9 mouse cellular contexts compared by ENCODE assay signal in the genomic region with DNA sequence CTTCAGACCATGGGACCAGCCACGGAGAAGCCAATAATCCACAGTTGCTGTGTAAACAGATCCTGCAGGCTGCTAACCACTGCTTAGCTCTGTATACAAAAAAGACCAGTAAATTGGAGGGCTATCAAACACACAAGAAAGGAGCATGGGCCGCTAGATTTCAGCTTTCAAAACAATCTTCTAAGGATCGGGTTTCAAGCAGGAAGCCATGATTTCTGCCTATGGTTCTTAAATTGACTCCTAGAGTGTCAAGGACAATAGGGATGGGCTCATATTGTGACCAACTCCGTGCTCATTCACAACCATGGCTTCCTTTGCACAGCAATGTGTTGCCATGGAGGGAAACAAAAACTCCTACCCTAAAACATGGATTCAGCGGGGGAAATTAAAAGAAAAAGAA. TPM values are rescaled to one million over a fixed set of nuclear protein-coding genes. Genes with fewer than 3 reads are reported as not detected.
DNase-seq lines count a peak whose midpoint lies in the region; ATAC-seq lines count a peak whose summit lies in the region.
"Had no signal": no experiment of that assay in that cellular context is flagged by ENCODE, and none has a peak within 500 bp of the region (broad histone marks: within the 10 kb centered on the region; RNA-seq: fewer than 3 reads in every experiment).

No protein-coding gene starts in this region.

- H3K27ac ChIP-seq in lung, embryonic 15.5 days, result peak overlapping the region; percentile 32
- H3K27ac ChIP-seq in embryonic facial prominence, embryonic 15.5 days (replicated peaks), result no peak overlapping the region
- no peak overlapping the region for H3K27ac ChIP-seq in intestine, embryonic 16.5 days (ENCODE audit: low read length)
- peak overlapping the region; percentile 50; the same call in 1 of the 2 replicates for H3K27ac ChIP-seq in neural tube, embryonic 14.5 days (ENCODE audit: low read depth, low read length)

- H3K9ac ChIP-seq in lung, embryonic 15.5 days, result 0 out of 2 replicates have a peak overlapping the region, but pooled peaks have one; percentile 1
- H3K9ac ChIP-seq in embryonic facial prominence, embryonic 15.5 days, result no peak overlapping the region
- H3K9ac ChIP-seq in intestine, embryonic 16.5 days (ENCODE audit: low read depth, low read length), result no peak overlapping the region
- peak overlapping the region; percentile 100 for H3K9ac ChIP-seq in neural tube, embryonic 14.5 days (replicated peaks; ENCODE audit: low read depth, low read length)

- peak overlapping the region; percentile 84 for H3K4me3 ChIP-seq in lung, embryonic 15.5 days
- peak overlapping the region; percentile 83 for H3K4me3 ChIP-seq in embryonic facial prominence, embryonic 15.5 days (replicated peaks)
- peak overlapping the region; percentile 22 for H3K4me3 ChIP-seq in intestine, embryonic 16.5 days (ENCODE audit: low read length)
- H3K4me3 ChIP-seq in neural tube, embryonic 14.5 days (ENCODE audit: low read depth, low read length), result peak overlapping the region; percentile 98
- H3K4me3 ChIP-seq: erythroblast, embryonic 14.5 days had no signal

- H3K4me2 ChIP-seq in lung, embryonic 15.5 days, result peak overlapping the region; percentile 77
- peak overlapping the region; percentile 34; the same call in 1 of the 2 replicates for H3K4me2 ChIP-seq in embryonic facial prominence, embryonic 15.5 days (replicated peaks)
- peak overlapping the region; percentile 15; the same call in 1 of the 2 replicates for H3K4me2 ChIP-seq in intestine, embryonic 16.5 days (ENCODE audit: low read depth, low read length)
- peak overlapping the region; percentile 78 for H3K4me2 ChIP-seq in neural tube, embryonic 14.5 days (ENCODE audit: low read depth, low read length)

- no peaks in the 10 kb centered on the region for H3K9me3 ChIP-seq in lung, embryonic 15.5 days
- H3K9me3 ChIP-seq in embryonic facial prominence, embryonic 15.5 days (replicated peaks), result no peaks in the 10 kb centered on the region
- H3K9me3 ChIP-seq in intestine, embryonic 16.5 days (ENCODE audit: control insufficient read depth, low read length), result no peaks in the 10 kb centered on the region
- H3K9me3 ChIP-seq in neural tube, embryonic 14.5 days (ENCODE audit: control insufficient read depth, low read length), result no peaks in the 10 kb centered on the region

- ATAC-seq in lung, embryonic 15.5 days (ENCODE audit: borderline replicate concordance, extremely low read depth, low FRiP score, low TSS enrichment), result no peak
- no peak for ATAC-seq in embryonic facial prominence, embryonic 15.5 days (ENCODE audit: insufficient number of reproducible peaks, low FRiP score, low TSS enrichment, low read depth)
- no peak for ATAC-seq in intestine, embryonic 16.5 days
- no peak for ATAC-seq in neural tube, embryonic 14.5 days (ENCODE audit: low read depth)
- no peak for ATAC-seq in megakaryocyte-erythroid progenitor cell, adult 5-6 weeks (replicated peaks; ENCODE audit: low FRiP score, low TSS enrichment, poor library complexity, severe bottlenecking)

- peaks cover 2% of the 10 kb centered on the region; the same call in 1 of the 2 replicates for H3K36me3 ChIP-seq in lung, embryonic 15.5 days
- H3K36me3 ChIP-seq in embryonic facial prominence, embryonic 15.5 days, result no peaks in the 10 kb centered on the region
- H3K36me3 ChIP-seq in intestine, embryonic 16.5 days (ENCODE audit: control insufficient read depth, insufficient read depth, low read length), result no peaks in the 10 kb centered on the region
- no peaks in the 10 kb centered on the region for H3K36me3 ChIP-seq in neural tube, embryonic 14.5 days (ENCODE audit: control insufficient read depth, insufficient read depth, low read length)

- H3K27me3 ChIP-seq in lung, embryonic 15.5 days, result no peaks in the 10 kb centered on the region
- no peaks in the 10 kb centered on the region; the same call in 1 of the 2 replicates for H3K27me3 ChIP-seq in embryonic facial prominence, embryonic 15.5 days
- no peaks in the 10 kb centered on the region for H3K27me3 ChIP-seq in intestine, embryonic 16.5 days (replicated peaks; ENCODE audit: control insufficient read depth, insufficient read depth, low read length)
- no peaks in the 10 kb centered on the region for H3K27me3 ChIP-seq in neural tube, embryonic 14.5 days (ENCODE audit: control insufficient read depth, insufficient read depth, low read length)

- WGBS in lung, embryonic 15.5 days, result 13% methylated on average over 5 of the region's 5 CpGs
- WGBS in embryonic facial prominence, embryonic 15.5 days, result 30% methylated on average over 5 of the region's 5 CpGs
- WGBS in intestine, embryonic 16.5 days, result 19% methylated on average over 5 of the region's 5 CpGs
- WGBS in neural tube, embryonic 14.5 days, result 5% methylated on average over 5 of the region's 5 CpGs

- DNase-seq in lung, postnatal 14 days, result no peak
- no peak for DNase-seq in gastrocnemius, postnatal 36 days
- DNase-seq in left cerebral cortex, postnatal 10 days (ENCODE audit: extremely low spot score in 1 of 2, low spot score in 2 of 2), result no peak

- H3K4me1 ChIP-seq in lung, embryonic 15.5 days, result peaks cover 13% of the 10 kb centered on the region
- peaks cover 28% of the 10 kb centered on the region for H3K4me1 ChIP-seq in embryonic facial prominence, embryonic 15.5 days
- H3K4me1 ChIP-seq in intestine, embryonic 16.5 days (ENCODE audit: control insufficient read depth, insufficient read depth, low read length), result peaks cover 15% of the 10 kb centered on the region
- peaks cover 8% of the 10 kb centered on the region for H3K4me1 ChIP-seq in neural tube, embryonic 14.5 days (ENCODE audit: control insufficient read depth, insufficient read depth, low read length)

- intact Hi-C loops in gastrocnemius, postnatal 36 days (cut with DNase I), result loop anchor here (2.0 kb wide), 1 partner anchor 240 kb away; no protein-coding TSS in a partner anchor
- intact Hi-C loops in left cerebral cortex, postnatal 10 days (cut with DNase I), result no loop called here

RNA-seq across cellular contexts. Expression of a gene that starts 3.1 kb away (rescaled TPM):
- polyA plus RNA-seq in lung, embryonic 15.5 days (2015; fragmentation: Nextera tagmentation; extraction: Ambion mirVana), result 21.7 and 23.3 TPM in 2 replicates
- 11.2 and 12.4 TPM in 2 replicates for polyA plus RNA-seq in embryonic facial prominence, embryonic 15.5 days (2015; fragmentation: Nextera tagmentation; extraction: Ambion mirVana)
- polyA plus RNA-seq in intestine, embryonic 16.5 days (2015; fragmentation: Nextera tagmentation; extraction: Ambion mirVana), result 3.5 and 3.6 TPM in 2 replicates
- polyA plus RNA-seq in neural tube, embryonic 14.5 days (2014; fragmentation: Nextera tagmentation; extraction: Ambion mirVana), result 19.9 and 28.0 TPM in 2 replicates
- 1 to 10 TPM in 1 of 2 experiments, under 1 TPM in 1; 0.96 to 1.2 TPM for total RNA-seq in gastrocnemius, postnatal 36 days (2021)
- 10 to 100 TPM; 56.2 to 62.1 TPM for total RNA-seq in left cerebral cortex, postnatal 10 days (2021)
- total RNA-seq in megakaryocyte-erythroid progenitor cell, adult 5-6 weeks (2014; fragmentation: Nextera tagmentation), result 0.87 and 1.6 TPM in 2 replicates
- 3.2 and 5.9 TPM in 2 replicates for total RNA-seq in megakaryocyte-erythroid progenitor cell, adult 5-6 weeks (2017)

Comparison
In these comparisons a context has a peak if more than half of its experiments do, and no peak if none do; other contexts are left out.
1. H3K27ac ChIP-seq: peak in lung, embryonic 15.5 days (single experiment) and neural tube, embryonic 14.5 days (single experiment); none in embryonic facial prominence, embryonic 15.5 days (single experiment) and intestine, embryonic 16.5 days (single experiment).
2. H3K4me2 ChIP-seq: peak in every context shown above with its lines; median percentile 78 in neural tube, embryonic 14.5 days; 77 in lung, embryonic 15.5 days; 34 in embryonic facial prominence, embryonic 15.5 days; 15 in intestine, embryonic 16.5 days.
3. H3K4me3 ChIP-seq: peak in every context shown above with its lines; median percentile 98 in neural tube, embryonic 14.5 days; 84 in lung, embryonic 15.5 days; 83 in embryonic facial prominence, embryonic 15.5 days; 22 in intestine, embryonic 16.5 days.
4. H3K9ac ChIP-seq: peak in lung, embryonic 15.5 days (single experiment) and neural tube, embryonic 14.5 days (single experiment); none in embryonic facial prominence, embryonic 15.5 days (single experiment) and intestine, embryonic 16.5 days (single experiment).